Mouse (Mus musculus) bone marrow, adult 2 months (tissue): Measurements from ENCODE around the gene Papolb. TPM values are rescaled to one million over a fixed set of nuclear protein-coding genes. Genes with fewer than 3 reads are reported as not detected.

Experiments
- H3K27ac ChIP-seq: fragments of 200-500 bp; 2 replicates; pipeline ENCODE4 v1.5.1; 2012; ENCODE audit warnings: low read depth, mild to moderate bottlenecking, control low read depth, inconsistent platforms, low read length; ENCODE audit not compliant: control insufficient read depth, poor library complexity, insufficient read depth
- H3K4me1 ChIP-seq: fragments of 200-500 bp; 2 replicates; pipeline ENCODE4 v1.6.1; 2011; ENCODE audit warnings: low read length; ENCODE audit not compliant: control insufficient read depth, insufficient read depth
- H3K4me3 ChIP-seq: fragments of 200-500 bp; replicated peaks from 2 replicates; pipeline ENCODE3; 2011; ENCODE audit warnings: mild to moderate bottlenecking, low read depth, low read length, control low read depth; ENCODE audit not compliant: control insufficient read depth
- CTCF ChIP-seq: fragments of 200-500 bp; IDR thresholded peaks from 2 replicates; pipeline ENCODE4 v1.5.1; 2011; ENCODE audit warnings: low read length, control low read depth; ENCODE audit not compliant: control insufficient read depth, insufficient read depth
- POLR2A ChIP-seq: fragments of 200-500 bp; IDR thresholded peaks from 2 replicates; pipeline ENCODE4 v1.6.1; 2011; ENCODE audit warnings: low read depth, mild to moderate bottlenecking, control low read depth, low read length, borderline replicate concordance; ENCODE audit not compliant: control insufficient read depth
- WGBS: fragments of 180-500 bp; shearing (Covaris S2); methylation state at CpG from one replicate; pipeline ENCODE4 v1.1.7; 2018; 5-methylcytosine and 5-hydroxymethylcytosine counted together
- polyA plus RNA-seq: library from polyadenylated mRNA; stranded (reverse); fragments of >200 nt; gene quantifications from 2 replicates; pipeline ENCODE4 v1.2.4, GENCODE M21; 2011; ENCODE audit warnings: low replicate concordance; ENCODE audit not compliant: missing spikeins, insufficient read depth, insufficient read length

The Papolb gene
- polyA plus RNA-seq, 1 experiment = not detected

DNA sequence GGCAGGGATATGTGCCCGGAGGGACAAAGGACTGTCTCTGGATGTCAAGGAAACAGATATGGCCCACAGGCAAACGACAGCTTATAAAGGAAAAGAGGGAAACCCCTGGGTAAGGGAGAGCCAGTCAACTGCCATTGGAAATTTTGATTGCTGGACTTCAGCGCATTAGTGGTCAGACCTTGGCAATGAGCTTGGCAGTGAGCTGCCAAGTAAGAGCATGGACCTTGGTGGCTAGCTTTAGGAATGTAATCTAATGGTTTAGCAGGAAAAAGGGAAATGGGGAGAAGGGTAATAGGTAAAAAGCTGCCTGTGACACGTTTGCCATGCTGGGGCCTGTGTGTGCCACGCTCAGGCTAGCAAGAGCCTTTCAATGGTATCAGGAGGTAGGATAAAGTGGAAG lies 26.0 kb upstream of the Papolb start:
- TF ChIP-seq POLR2A (no peak), CTCF (no peak)
- no peak overlapping the region for H3K4me3 ChIP-seq
- WGBS = 68% methylated on average over 5 of the region's 5 CpGs
- no peaks in the 10 kb centered on the region for H3K4me1 ChIP-seq
- H3K27ac ChIP-seq = no peak overlapping the region

GRCm38 (mm10) chr5:142550706-142551652 lies 21.1 kb upstream of the Papolb start, which contains the start of gene Radil:
Gene Radil (minus strand): TSS chr5:142551098.
- TF ChIP-seq POLR2A (no peak), CTCF (no peak)
- Histone ChIP-seq H3K4me1 (no peaks in the 10 kb centered on the region), H3K4me3 (no peak within 1 kb of the TSS), H3K27ac (no peak within 1 kb of the TSS)
- WGBS = 4% methylated on average over 78 of the region's 80 CpGs

DNA sequence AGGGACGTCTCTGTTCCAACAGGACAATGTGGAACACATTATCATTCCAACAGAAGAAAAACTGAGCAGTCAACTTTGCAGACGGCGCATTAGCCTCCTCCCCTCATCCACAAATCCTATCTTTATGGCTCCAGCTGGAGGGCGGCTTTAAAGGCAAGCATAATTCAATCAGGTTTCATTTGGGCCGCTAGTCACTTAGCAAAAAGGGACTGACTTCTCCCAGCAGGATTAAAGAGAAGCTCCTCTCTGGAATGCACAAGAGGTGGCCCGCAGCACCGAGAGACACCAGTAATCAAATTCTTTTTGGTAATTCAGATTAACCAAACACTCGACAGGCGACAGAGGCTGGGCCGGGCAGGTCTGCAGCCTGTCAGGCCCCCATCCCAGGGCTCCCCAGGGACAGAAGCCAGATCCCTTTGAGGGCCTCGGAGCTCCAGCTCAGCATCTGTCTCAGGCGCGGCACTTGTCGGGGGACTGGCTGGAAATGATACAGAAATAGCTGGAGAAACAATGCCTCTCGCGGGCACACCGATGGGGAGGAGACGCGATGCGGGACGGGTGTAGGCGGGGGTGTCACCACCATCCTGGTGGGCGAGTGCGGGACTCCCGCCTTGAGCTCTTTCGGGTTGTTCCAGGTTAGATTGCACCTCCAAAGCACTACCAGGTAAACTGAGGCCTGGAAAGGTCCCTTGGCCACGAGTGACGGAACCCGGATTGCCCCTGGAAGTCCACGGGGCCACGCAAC lies 20.3 kb upstream of the Papolb start:
- no peak overlapping the region for H3K27ac ChIP-seq
- H3K4me1 ChIP-seq = no peaks in the 10 kb centered on the region
- H3K4me3 ChIP-seq = no peak overlapping the region
- WGBS = 15% methylated on average over 31 of the region's 31 CpGs
- TF ChIP-seq POLR2A (no peak), CTCF (no peak)

DNA sequence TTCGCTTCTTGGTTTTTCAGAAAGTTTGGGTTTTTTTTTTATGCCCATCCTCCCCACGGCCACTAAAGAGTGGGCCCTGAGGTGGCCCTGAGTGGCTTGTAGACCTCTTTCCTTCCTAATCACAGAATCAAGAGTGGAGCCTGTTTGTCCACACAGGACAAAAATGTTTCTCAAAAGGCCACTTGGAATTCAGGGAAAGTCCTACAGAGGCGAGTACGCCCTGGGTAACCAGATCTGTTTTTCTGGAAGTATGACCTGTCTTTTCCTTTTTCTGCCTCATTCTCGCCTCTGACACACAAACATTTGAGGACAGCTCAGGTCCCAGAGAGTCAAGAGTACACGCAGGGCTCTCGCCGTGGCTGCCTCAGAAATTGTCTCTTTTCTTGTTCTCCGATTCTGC lies 19.6 kb upstream of the Papolb start:
- no peaks in the 10 kb centered on the region for H3K4me1 ChIP-seq
- 81% methylated on average over 9 of the region's 9 CpGs for WGBS
- no peak overlapping the region for H3K27ac ChIP-seq
- no peak overlapping the region for H3K4me3 ChIP-seq
- TF ChIP-seq POLR2A (no peak), CTCF (no peak)

DNA sequence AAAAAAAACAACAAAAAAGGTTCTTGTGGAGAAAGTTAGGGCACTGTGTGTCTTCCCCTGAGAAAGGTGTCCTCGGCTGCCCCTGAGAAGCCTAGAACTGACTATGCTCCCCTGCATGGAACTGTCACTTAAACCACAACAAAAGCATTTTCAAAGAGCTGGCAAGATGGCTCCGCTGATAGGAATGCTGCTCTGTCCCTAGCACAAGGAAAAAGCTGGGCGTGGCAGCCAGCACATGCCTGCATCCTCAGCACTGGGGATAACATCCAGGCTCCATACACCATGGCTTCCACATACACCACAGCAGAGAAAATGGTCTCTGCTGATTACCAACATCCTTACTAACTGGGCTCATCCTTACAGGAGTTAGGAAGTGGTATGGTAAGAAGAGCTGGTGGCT lies 17.2 kb upstream of the Papolb start:
- no peaks in the 10 kb centered on the region for H3K4me1 ChIP-seq
- H3K27ac ChIP-seq = no peak overlapping the region
- TF ChIP-seq POLR2A (no peak), CTCF (no peak)
- H3K4me3 ChIP-seq = no peak overlapping the region
- WGBS = 83% methylated on average over 3 of the region's 3 CpGs

GRCm38 (mm10) chr5:142546344-142546743 lies 16.5 kb upstream of the Papolb start:
- H3K4me1 ChIP-seq = no peaks in the 10 kb centered on the region
- 47% methylated on average over 5 of the region's 5 CpGs for WGBS
- H3K4me3 ChIP-seq = no peak overlapping the region
- TF ChIP-seq CTCF (no peak), POLR2A (no peak)
- H3K27ac ChIP-seq = no peak overlapping the region

- WGBS = 64% methylated on average over 5 of the region's 5 CpGs
- H3K4me1 ChIP-seq = no peaks in the 10 kb centered on the region
- no peak overlapping the region for H3K4me3 ChIP-seq
- TF ChIP-seq POLR2A = no peak
- no peak for TF ChIP-seq CTCF
- H3K27ac ChIP-seq = no peak overlapping the region
Measured at GRCm38 (mm10) chr5:142545014-142545795, 15.3 kb upstream of the Papolb start.
